8 mouse cellular contexts compared by ENCODE assay signal in the genomic region with DNA sequence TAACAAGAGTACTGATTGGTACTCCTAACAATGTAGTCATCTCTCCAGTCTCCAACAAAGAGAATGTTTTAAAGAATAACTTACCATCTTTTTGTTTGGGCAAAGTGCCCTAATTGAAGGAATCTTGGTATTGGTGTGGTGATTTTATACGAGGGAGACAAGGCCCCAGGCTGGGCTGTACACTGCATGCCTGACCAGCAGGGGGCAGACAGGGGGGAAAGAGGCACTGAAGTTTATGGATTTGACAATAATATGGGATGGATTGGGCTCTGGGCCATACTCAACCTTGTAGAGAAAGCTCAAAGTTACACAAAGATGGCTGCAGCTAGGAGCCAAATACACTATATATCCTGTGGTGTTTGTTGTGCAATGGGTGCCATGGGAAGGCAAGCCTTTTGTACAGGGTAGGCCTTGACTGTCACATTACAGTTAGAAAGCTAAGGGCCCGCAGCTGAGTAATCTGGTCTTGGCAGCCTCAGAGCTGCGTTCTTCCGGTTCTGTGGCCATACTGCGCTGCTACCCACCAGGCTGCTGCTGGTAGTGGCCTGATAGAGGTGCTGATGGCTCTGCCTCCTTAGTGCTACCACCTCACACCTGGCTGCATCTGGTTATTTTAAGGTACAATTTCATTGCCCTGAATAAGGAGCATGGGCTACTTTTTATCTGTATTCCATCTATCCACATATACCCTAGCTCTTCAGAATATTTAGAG. TPM values are rescaled to one million over a fixed set of nuclear protein-coding genes. Genes with fewer than 3 reads are reported as not detected.
DNase-seq lines count a peak whose midpoint lies in the region; ATAC-seq and TF ChIP-seq lines count a peak whose summit lies in the region.

No protein-coding gene starts in this region.

- TF ChIP-seq CTCF in Patski (IDR thresholded peaks at IDR 0.05) = peak; percentile 84

- H3K9me3 ChIP-seq in embryonic facial prominence, embryonic 12.5 days = no peaks in the 10 kb centered on the region
- no peaks in the 10 kb centered on the region for H3K9me3 ChIP-seq in hindbrain, embryonic 14.5 days (ENCODE audit: control insufficient read depth, low read length)
- no peaks in the 10 kb centered on the region for H3K9me3 ChIP-seq in lung, embryonic 16.5 days (ENCODE audit: control insufficient read depth, low read length)

- peak; percentile 65 for ATAC-seq in Patski
- peak; percentile 52; the same call in 1 of the 2 replicates for ATAC-seq in embryonic facial prominence, embryonic 12.5 days (ENCODE audit: insufficient number of reproducible peaks, insufficient read depth, low FRiP score, low TSS enrichment)
- peak; percentile 48; the same call in 1 of the 2 replicates for ATAC-seq in hindbrain, embryonic 14.5 days (ENCODE audit: low FRiP score)
- ATAC-seq in lung, embryonic 16.5 days (ENCODE audit: low read depth) = peak; percentile 74

- H3K27ac ChIP-seq in embryonic facial prominence, embryonic 12.5 days = no peak overlapping the region
- H3K27ac ChIP-seq in hindbrain, embryonic 14.5 days = no peak overlapping the region
- H3K27ac ChIP-seq in lung, embryonic 16.5 days (ENCODE audit: low read length) = no peak overlapping the region

- peak; percentile 49 to 57 for DNase-seq in layer of hippocampus, postnatal 10 days (ENCODE audit: low spot score in 2 of 2)
- no peak for DNase-seq in layer of hippocampus, postnatal 14 days (ENCODE audit: low spot score in 2 of 2)
- no peak for DNase-seq in Patski (ENCODE audit: low read depth, low spot score)
- peak; percentile 44 for DNase-seq in hindbrain, embryonic 14.5 days (ENCODE audit: low spot score)
- DNase-seq in retina, embryonic 14.5 days (ENCODE audit: low spot score) = peak; percentile 66
- no peak for DNase-seq in frontal cortex, postnatal 10 days (ENCODE audit: low spot score in 2 of 2)

- no peak overlapping the region for H3K4me3 ChIP-seq in embryonic facial prominence, embryonic 12.5 days
- H3K4me3 ChIP-seq in hindbrain, embryonic 14.5 days (replicated peaks; ENCODE audit: low read length) = no peak overlapping the region
- H3K4me3 ChIP-seq in lung, embryonic 16.5 days (ENCODE audit: low read length) = no peak overlapping the region

- POLR2A ChIA-PET in Patski (lab: Charles Lee) = no interaction called here

- H3K4me2 ChIP-seq in embryonic facial prominence, embryonic 12.5 days (replicated peaks) = no peak overlapping the region
- H3K4me2 ChIP-seq in hindbrain, embryonic 14.5 days (replicated peaks) = no peak overlapping the region
- no peak overlapping the region for H3K4me2 ChIP-seq in lung, embryonic 16.5 days (ENCODE audit: low read depth, low read length)

- CTCF ChIA-PET in Patski (lab: Charles Lee) = interaction anchor here (1.0 to 3.4 kb wide), 10 partner anchors 9 to 403 kb away, joined by 3 to 34 read pairs (median 4); no protein-coding TSS in a partner anchor

- H3K9ac ChIP-seq in embryonic facial prominence, embryonic 12.5 days = no peak overlapping the region
- no peak overlapping the region for H3K9ac ChIP-seq in hindbrain, embryonic 14.5 days
- H3K9ac ChIP-seq in lung, embryonic 16.5 days (ENCODE audit: low read length) = no peak overlapping the region

- H3K27me3 ChIP-seq in Patski = no peaks in the 10 kb centered on the region
- no peaks in the 10 kb centered on the region for H3K27me3 ChIP-seq in embryonic facial prominence, embryonic 12.5 days
- no peaks in the 10 kb centered on the region for H3K27me3 ChIP-seq in hindbrain, embryonic 14.5 days (ENCODE audit: control insufficient read depth, insufficient read depth, low read length)
- H3K27me3 ChIP-seq in lung, embryonic 16.5 days (ENCODE audit: control insufficient read depth, insufficient read depth, low read depth, low read length) = no peaks in the 10 kb centered on the region

- in situ Hi-C loops in Patski (cut with MboI; ENCODE audit: low pct_unique_long_range_greater_than_20kb) = loop anchor here (25.0 kb wide), 1 partner anchor 533 kb away; the partner anchor contains the start of gene Synm

- H3K4me1 ChIP-seq in embryonic facial prominence, embryonic 12.5 days = 0 out of 2 replicates have a peak, but pooled peaks cover 2% of the 10 kb centered on the region
- peaks cover 6% of the 10 kb centered on the region; the same call in 1 of the 2 replicates for H3K4me1 ChIP-seq in hindbrain, embryonic 14.5 days (replicated peaks; ENCODE audit: control insufficient read depth, insufficient read depth, low read length)
- H3K4me1 ChIP-seq in lung, embryonic 16.5 days (replicated peaks; ENCODE audit: control insufficient read depth, insufficient read depth, low read length) = no peaks in the 10 kb centered on the region; the same call in 1 of the 2 replicates

- WGBS in embryonic facial prominence, embryonic 12.5 days = 79% methylated on average over 5 of the region's 5 CpGs
- 77% methylated on average over 5 of the region's 5 CpGs for WGBS in hindbrain, embryonic 14.5 days
- 81% methylated on average over 5 of the region's 5 CpGs for WGBS in lung, embryonic 16.5 days

- peaks cover 28% of the 10 kb centered on the region for H3K36me3 ChIP-seq in embryonic facial prominence, embryonic 12.5 days
- peaks cover 46% of the 10 kb centered on the region for H3K36me3 ChIP-seq in hindbrain, embryonic 14.5 days (replicated peaks; ENCODE audit: control insufficient read depth, insufficient read depth)
- H3K36me3 ChIP-seq in lung, embryonic 16.5 days (ENCODE audit: control insufficient read depth, insufficient read depth, low read length) = peaks cover 6% of the 10 kb centered on the region; the same call in 1 of the 2 replicates

RNA-seq across cellular contexts. Expression of gene Lysmd4, which starts 6.7 kb away (rescaled TPM):
- 10 to 100 TPM; 29.8 to 31.0 TPM for total RNA-seq in layer of hippocampus, postnatal 10 days (2021)
- 10 to 100 TPM; 31.2 to 31.4 TPM for total RNA-seq in layer of hippocampus, postnatal 14 days (2021)
- 10.3 TPM for polyA plus RNA-seq in Patski (2021)
- polyA plus RNA-seq in embryonic facial prominence, embryonic 12.5 days (2016; fragmentation: Nextera tagmentation; extraction: Ambion mirVana) = 16.7 and 18.6 TPM in 2 replicates
- polyA plus RNA-seq in hindbrain, embryonic 14.5 days (2014; fragmentation: Nextera tagmentation; extraction: Ambion mirVana) = 29.8 and 32.2 TPM in 2 replicates
- 14.9 and 15.7 TPM in 2 replicates for polyA plus RNA-seq in lung, embryonic 16.5 days (2015; fragmentation: Nextera tagmentation; extraction: Ambion mirVana)

Comparison
In these comparisons a context has a peak if more than half of its experiments do, and no peak if none do; other contexts are left out.
1. DNase-seq: peak in layer of hippocampus, postnatal 10 days (2 of 2), hindbrain, embryonic 14.5 days (single experiment) and retina, embryonic 14.5 days (single experiment); none in layer of hippocampus, postnatal 14 days (0 of 2), Patski (single experiment) and frontal cortex, postnatal 10 days (0 of 2).
2. Peak in every context shown above with its lines, with median percentiles within 50 percentile points of each other: ATAC-seq.